Mouse (Mus musculus) liver, embryonic 12.5 days (tissue): Measurements from ENCODE around the gene Rabggta. TPM values are rescaled to one million over a fixed set of nuclear protein-coding genes. Genes with fewer than 3 reads are reported as not detected.
"Not testable (repeated sequence)": the region's sequence is repeated elsewhere in the genome, so short reads cannot be mapped to it uniquely, and the experiment has no call there.

Experiments
- ATAC-seq: fragments of 200-750 bp; cut with Nextera tagmentation; 2 replicates; pipeline ENCODE4 v1.8.0; 2017; ENCODE audit warnings: moderate number of reproducible peaks, mild to moderate bottlenecking, moderate library complexity
- H3K27ac ChIP-seq: fragments of 300-500 bp; sonication (generic); 2 replicates; pipeline ENCODE4 v1.5.1; 2016; ENCODE audit warnings: mild to moderate bottlenecking
- H3K27me3 ChIP-seq: fragments of 300-500 bp; sonication (generic); replicated peaks from 2 replicates; pipeline ENCODE4 v1.6.1; 2016; ENCODE audit warnings: mild to moderate bottlenecking, moderate library complexity
- H3K36me3 ChIP-seq: fragments of 300-500 bp; sonication (generic); 2 replicates; pipeline ENCODE4 v1.6.1; 2016; ENCODE audit warnings: mild to moderate bottlenecking, moderate library complexity
- H3K4me1 ChIP-seq: fragments of 300-500 bp; sonication (generic); 2 replicates; pipeline ENCODE4 v1.6.1; 2016
- H3K4me2 ChIP-seq: fragments of 300-500 bp; sonication (generic); 2 replicates; pipeline ENCODE4 v1.6.1; 2016; ENCODE audit warnings: mild to moderate bottlenecking, moderate library complexity
- H3K4me3 ChIP-seq: fragments of 300-500 bp; sonication (generic); 2 replicates; pipeline ENCODE4 v1.5.1; 2016; ENCODE audit warnings: mild to moderate bottlenecking, moderate library complexity
- H3K9ac ChIP-seq: fragments of 300-500 bp; sonication (generic); 2 replicates; pipeline ENCODE4 v1.6.1; 2016; ENCODE audit warnings: mild to moderate bottlenecking, moderate library complexity
- H3K9me3 ChIP-seq: fragments of 300-500 bp; sonication (generic); replicated peaks from 2 replicates; pipeline ENCODE4 v1.6.1; 2016; ENCODE audit warnings: mild to moderate bottlenecking, moderate library complexity
- WGBS: fragments of 180-500 bp; shearing (Covaris S2); methylation state at CpG from one replicate; pipeline ENCODE4 v1.1.7; 2016; ENCODE audit not compliant: insufficient replicate concordance; 5-methylcytosine and 5-hydroxymethylcytosine counted together
- polyA plus RNA-seq: library from polyadenylated mRNA; unstranded; fragments of >200 nt; fragmentation: Nextera tagmentation; extraction: Ambion mirVana; gene quantifications from 2 replicates; pipeline ENCODE4 v1.2.1, GENCODE M21; 2016

The Rabggta gene
- polyA plus RNA-seq = 18.3 and 18.9 TPM in 2 replicates

- Histone ChIP-seq H3K27me3 (no peaks in the 10 kb centered on the region), H3K9ac (peak within 1 kb of the TSS; percentile 80), H3K36me3 (peaks cover 35% of the 10 kb centered on the region), H3K9me3 (no peaks in the 10 kb centered on the region), H3K4me3 (peak within 1 kb of the TSS; percentile 83), H3K27ac (peak within 1 kb of the TSS; percentile 86), H3K4me2 (peak within 1 kb of the TSS; percentile 88), H3K4me1 (peaks cover 48% of the 10 kb centered on the region)
- ATAC-seq = peak; percentile 91
- 1% methylated on average over 50 of the region's 50 CpGs for WGBS
Observed at GRCm38 (mm10) chr14:55721700-55722437, at the start of gene Rabggta. TSS of gene Rabggta (minus strand) at chr14:55722263.

- H3K9ac ChIP-seq = no peak overlapping the region; the same call in 1 of the 2 replicates
- no peak overlapping the region for H3K4me3 ChIP-seq
- no peaks in the 10 kb centered on the region for H3K9me3 ChIP-seq
- 28% methylated on average over 16 of the region's 16 CpGs for WGBS
- H3K4me2 ChIP-seq = peak overlapping the region; percentile 43
- H3K36me3 ChIP-seq = no peaks in the 10 kb centered on the region
- H3K27ac ChIP-seq = no peak overlapping the region
- peak; percentile 68 for ATAC-seq
- peaks cover 55% of the 10 kb centered on the region for H3K4me1 ChIP-seq
- H3K27me3 ChIP-seq = peaks cover 67% of the 10 kb centered on the region
Observed at GRCm38 (mm10) chr14:55769087-55769703, 47.1 kb upstream of the Rabggta start.

GRCm38 (mm10) chr14:55768555-55768954 lies 46.5 kb upstream of the Rabggta start:
- Histone ChIP-seq H3K36me3 (no peaks in the 10 kb centered on the region), H3K9me3 (no peaks in the 10 kb centered on the region), H3K27me3 (peaks cover 67% of the 10 kb centered on the region), H3K4me2 (peak overlapping the region; percentile 79), H3K9ac (no peak overlapping the region), H3K4me3 (no peak overlapping the region), H3K27ac (no peak overlapping the region), H3K4me1 (peaks cover 57% of the 10 kb centered on the region)
- ATAC-seq = no peak
- WGBS = 72% methylated on average over 6 of the region's 6 CpGs

- peak overlapping the region; percentile 79 for H3K4me2 ChIP-seq
- H3K4me1 ChIP-seq = peaks cover 64% of the 10 kb centered on the region
- H3K36me3 ChIP-seq = no peaks in the 10 kb centered on the region
- 11% methylated on average over 52 of the region's 52 CpGs for WGBS
- peak; percentile 25 for ATAC-seq
- H3K4me3 ChIP-seq = peak overlapping the region; percentile 44
- H3K9ac ChIP-seq = peak overlapping the region; percentile 49
- H3K9me3 ChIP-seq = no peaks in the 10 kb centered on the region
- no peak overlapping the region for H3K27ac ChIP-seq
- H3K27me3 ChIP-seq = peaks cover 69% of the 10 kb centered on the region
Observed at GRCm38 (mm10) chr14:55767519-55768414, 45.7 kb upstream of the Rabggta start.

- peaks cover 79% of the 10 kb centered on the region for H3K27me3 ChIP-seq
- H3K4me2 ChIP-seq = no peak within 1 kb of the TSS
- no peak for ATAC-seq
- H3K36me3 ChIP-seq = no peaks in the 10 kb centered on the region
- WGBS = 23% methylated on average over 4 of the region's 4 CpGs
- H3K27ac ChIP-seq = peak within 1 kb of the TSS; percentile 22; the same call in 1 of the 2 replicates
- no peaks in the 10 kb centered on the region for H3K9me3 ChIP-seq
- H3K4me1 ChIP-seq = peaks cover 75% of the 10 kb centered on the region
- no peak within 1 kb of the TSS for H3K4me3 ChIP-seq
- H3K9ac ChIP-seq = no peak within 1 kb of the TSS
Observed at GRCm38 (mm10) chr14:55765696-55766095, 43.6 kb upstream of the Rabggta start, which contains the start of gene Ltb4r1. TSS of gene Ltb4r1 (plus strand) at chr14:55765962.

GRCm38 (mm10) chr14:55763166-55763565 lies 41.1 kb upstream of the Rabggta start:
- Histone ChIP-seq H3K4me2 (peak overlapping the region; percentile 91), H3K4me1 (peaks cover 62% of the 10 kb centered on the region), H3K9ac (no peak overlapping the region; the same call in 1 of the 2 replicates), H3K36me3 (no peaks in the 10 kb centered on the region), H3K27me3 (peaks cover 71% of the 10 kb centered on the region), H3K4me3 (no peak overlapping the region; the same call in 1 of the 2 replicates), H3K9me3 (no peaks in the 10 kb centered on the region), H3K27ac (peak overlapping the region; percentile 6; the same call in 1 of the 2 replicates)
- WGBS = 32% methylated on average over 7 of the region's 7 CpGs
- ATAC-seq = no peak

GRCm38 (mm10) chr14:55762001-55762821 lies 40.1 kb upstream of the Rabggta start:
- WGBS = 2% methylated on average over 77 of the region's 77 CpGs
- peak; percentile 34; the same call in 1 of the 2 replicates for ATAC-seq
- Histone ChIP-seq H3K36me3 (no peaks in the 10 kb centered on the region), H3K4me2 (peak overlapping the region; percentile 91), H3K27me3 (peaks cover 62% of the 10 kb centered on the region), H3K4me3 (peak overlapping the region; percentile 59), H3K9me3 (no peaks in the 10 kb centered on the region), H3K27ac (peak overlapping the region; percentile 25), H3K9ac (peak overlapping the region; percentile 74), H3K4me1 (peaks cover 62% of the 10 kb centered on the region)

- Histone ChIP-seq H3K4me2 (peak within 1 kb of the TSS; percentile 91), H3K4me3 (peak within 1 kb of the TSS; percentile 59), H3K36me3 (peaks cover 7% of the 10 kb centered on the region), H3K4me1 (peaks cover 67% of the 10 kb centered on the region), H3K9me3 (no peaks in the 10 kb centered on the region), H3K9ac (peak within 1 kb of the TSS; percentile 74), H3K27ac (peak within 1 kb of the TSS; percentile 25; the same call in 1 of the 2 replicates), H3K27me3 (peaks cover 54% of the 10 kb centered on the region)
- ATAC-seq = no peak
- WGBS = 72% methylated on average over 6 of the region's 6 CpGs
Observed at GRCm38 (mm10) chr14:55761163-55761562, 39.1 kb upstream of the Rabggta start, which contains the start of gene Ltb4r2. TSS of gene Ltb4r2 (plus strand) at chr14:55761428.

GRCm38 (mm10) chr14:55760156-55760555 lies 38.1 kb upstream of the Rabggta start:
- H3K4me1 ChIP-seq = peaks cover 57% of the 10 kb centered on the region
- H3K27me3 ChIP-seq = peaks cover 44% of the 10 kb centered on the region
- ATAC-seq, H3K9me3 ChIP-seq, H3K27ac ChIP-seq, H3K4me3 ChIP-seq, H3K9ac ChIP-seq: not testable (repeated sequence)
- WGBS = 0% methylated on average over 6 of the region's 6 CpGs
- H3K4me2 ChIP-seq = peak overlapping the region; percentile 47
- peaks cover 17% of the 10 kb centered on the region for H3K36me3 ChIP-seq

GRCm38 (mm10) chr14:55758363-55758784 lies 36.3 kb upstream of the Rabggta start, which contains the start of gene Cideb:
TSS of gene Cideb (minus strand) at chr14:55758458.
- WGBS = 11% methylated on average over 8 of the region's 8 CpGs
- H3K36me3 ChIP-seq = peaks cover 35% of the 10 kb centered on the region
- peaks cover 27% of the 10 kb centered on the region for H3K27me3 ChIP-seq
- H3K9ac ChIP-seq = no peak within 1 kb of the TSS; the same call in none of the 2 replicates
- H3K4me3 ChIP-seq = peak within 1 kb of the TSS; percentile 29
- H3K9me3 ChIP-seq = no peaks in the 10 kb centered on the region
- peak within 1 kb of the TSS; percentile 66 for H3K27ac ChIP-seq
- ATAC-seq = peak; percentile 21
- peaks cover 45% of the 10 kb centered on the region for H3K4me1 ChIP-seq
- H3K4me2 ChIP-seq = peak within 1 kb of the TSS; percentile 50
